Mouse (Mus musculus): ENCODE measurements around the gene Tnfrsf12a.

- TF ChIP-seq POLR2A (IDR thresholded peaks at IDR 0.05; ENCODE audit: borderline replicate concordance, control insufficient read depth, low read depth, low read length) (peak; percentile 79), CTCF (IDR thresholded peaks at IDR 0.05; ENCODE audit: control insufficient read depth, insufficient read depth, low read length) (0 out of 2 replicates have a peak, but pooled peaks have one; percentile 11)
Measured at GRCm38 (mm10) chr17:23725999-23726757, 48.9 kb upstream of the Tnfrsf12a start, which contains the start of gene Pkmyt1.
